Mouse (Mus musculus) brain, embryonic 14.5 days (tissue): Measurements from ENCODE around the gene Aak1. TPM values are rescaled to one million over a fixed set of nuclear protein-coding genes. Genes with fewer than 3 reads are reported as not detected.

Experiments used
- DNase-seq: peaks from one replicate; pipeline ENCODE4 v3.0.0-alpha.2; 2011; ENCODE audit warnings: low read depth
- CTCF ChIP-seq: fragments of 200-500 bp; IDR thresholded peaks from 2 replicates; pipeline ENCODE4 v1.5.1; 2012; ENCODE audit warnings: inconsistent platforms, mild to moderate bottlenecking, moderate library complexity, borderline replicate concordance; ENCODE audit not compliant: insufficient read depth, insufficient read length; ENCODE audit errors: extremely low read depth
- POLR2A ChIP-seq: fragments of 200-500 bp; IDR thresholded peaks from 2 replicates; pipeline ENCODE4 v1.6.1; 2012; ENCODE audit warnings: mild to moderate bottlenecking, inconsistent platforms, borderline replicate concordance; ENCODE audit not compliant: poor library complexity, insufficient read depth, insufficient read length, severe bottlenecking; ENCODE audit errors: extremely low read depth
- polyA plus RNA-seq: library from polyadenylated mRNA; depleted of rRNA; stranded (reverse); fragments of >200 nt; gene quantifications from 2 replicates; pipeline ENCODE4 v1.2.3, GENCODE M21; 2012

The Aak1 gene
- polyA plus RNA-seq, 1 experiment = 52.1 TPM

- no peak for TF ChIP-seq POLR2A
- no peak for TF ChIP-seq CTCF
- DNase-seq = no peak
These were observed 2.9 kb upstream of the Aak1 start for GRCm38 (mm10) chr6:86846467-86846866.

- no peak for TF ChIP-seq POLR2A
- TF ChIP-seq CTCF = no peak
- no peak for DNase-seq
These were observed 1.5 kb upstream of the Aak1 start for GRCm38 (mm10) chr6:86847816-86848215.

- TF ChIP-seq CTCF (0 out of 2 replicates have a peak, but pooled peaks have one; percentile 8), POLR2A (no peak)
- no peak for DNase-seq
These were observed 770 bp upstream of the Aak1 start for GRCm38 (mm10) chr6:86848580-86848914.

- peak; percentile 70 for DNase-seq
- TF ChIP-seq POLR2A (no peak), CTCF (no peak)
These were observed 552 bp downstream of the Aak1 start for GRCm38 (mm10) chr6:86849692-86850445.

- no peak for TF ChIP-seq CTCF
- no peak for TF ChIP-seq POLR2A
- no peak for DNase-seq
These were observed 1.3 kb downstream of the Aak1 start for GRCm38 (mm10) chr6:86850588-86850987.

GRCm38 (mm10) chr6:86851561-86851960 lies 2.2 kb downstream of the Aak1 start:
- DNase-seq = no peak
- TF ChIP-seq POLR2A = no peak
- no peak for TF ChIP-seq CTCF

- DNase-seq = no peak
- no peak for TF ChIP-seq CTCF
- no peak for TF ChIP-seq POLR2A
These were observed 4.6 kb downstream of the Aak1 start for GRCm38 (mm10) chr6:86853928-86854327.

- no peak for TF ChIP-seq POLR2A
- TF ChIP-seq CTCF = no peak
- no peak for DNase-seq
These were observed 5.6 kb downstream of the Aak1 start for GRCm38 (mm10) chr6:86854941-86855340.

- TF ChIP-seq CTCF (no peak), POLR2A (no peak)
- DNase-seq = no peak
These were observed 9.3 kb downstream of the Aak1 start for GRCm38 (mm10) chr6:86858606-86859005.

- TF ChIP-seq POLR2A (no peak), CTCF (no peak)
These were observed 11.6 kb downstream of the Aak1 start for GRCm38 (mm10) chr6:86860732-86861463.

GRCm38 (mm10) chr6:86864358-86864757 lies 15.0 kb downstream of the Aak1 start:
- TF ChIP-seq POLR2A (no peak), CTCF (no peak)

More at GRCm38 (mm10) chr6:86860732-86861463, 11.6 kb downstream of the Aak1 start:
- no peak for DNase-seq

GRCm38 (mm10) chr6:86870335-86870734 lies 21.0 kb downstream of the Aak1 start:
- TF ChIP-seq POLR2A (no peak), CTCF (no peak)
- no peak for DNase-seq

More at GRCm38 (mm10) chr6:86864358-86864757, 15.0 kb downstream of the Aak1 start:
- no peak for DNase-seq

- TF ChIP-seq POLR2A (no peak), CTCF (no peak)
- no peak for DNase-seq
These were observed 22.5 kb downstream of the Aak1 start for GRCm38 (mm10) chr6:86871783-86872182.
